Mouse (Mus musculus): ENCODE results near the gene Cptp. TPM values are rescaled to one million over a fixed set of nuclear protein-coding genes. Genes with fewer than 3 reads are reported as not detected.

The Cptp gene
- total RNA-seq, 2 experiments from 2014 or later: 1.5 to 6.4 TPM

- ATAC-seq (replicated peaks; ENCODE audit: low FRiP score, poor library complexity, severe bottlenecking): no peak
Measured at GRCm38 (mm10) chr4:155821025-155821424, 48.2 kb downstream of the Cptp start.

- no peak for ATAC-seq (replicated peaks; ENCODE audit: low FRiP score, poor library complexity, severe bottlenecking)
Measured at GRCm38 (mm10) chr4:155817533-155817932, 51.7 kb downstream of the Cptp start.

Other genes starting within 250 kb of the Cptp start
- gene Cdk11b, start 244.6 kb downstream of the Cptp start, total RNA-seq (2015; ENCODE audit: low replicate concordance): 23.0 and 24.8 TPM in 2 replicates
- 20.7 and 51.7 TPM in 2 replicates for gene Cdk11b, start 244.6 kb downstream of the Cptp start, total RNA-seq (2017; ENCODE audit: low replicate concordance)
- gene Gm10563, start 224.0 kb downstream of the Cptp start, total RNA-seq (2015; ENCODE audit: low replicate concordance): not detected in 2 replicates
- gene Gm10563, start 224.0 kb downstream of the Cptp start, total RNA-seq (2017; ENCODE audit: low replicate concordance): not detected in 2 replicates
- gene Mmp23, start 216.1 kb downstream of the Cptp start, total RNA-seq (2015; ENCODE audit: low replicate concordance): 1.9 TPM in 1 of 2 replicates, not detected in the other
- gene Mmp23, start 216.1 kb downstream of the Cptp start, total RNA-seq (2017; ENCODE audit: low replicate concordance): not detected in 2 replicates
- 0.77 and 0.84 TPM in 2 replicates for gene Mib2, start 200.2 kb downstream of the Cptp start, total RNA-seq (2015; ENCODE audit: low replicate concordance)
- 2.1 and 3.2 TPM in 2 replicates for gene Mib2, start 200.2 kb downstream of the Cptp start, total RNA-seq (2017; ENCODE audit: low replicate concordance)
- not detected in 2 replicates for gene Fndc10, start 175.1 kb downstream of the Cptp start, total RNA-seq (2015; ENCODE audit: low replicate concordance)
- gene Fndc10, start 175.1 kb downstream of the Cptp start, total RNA-seq (2017; ENCODE audit: low replicate concordance): 0.09 TPM in 1 of 2 replicates, not detected in the other
- 35.9 and 37.1 TPM in 2 replicates for gene Ssu72, start 164.6 kb downstream of the Cptp start, total RNA-seq (2015; ENCODE audit: low replicate concordance)
- gene Ssu72, start 164.6 kb downstream of the Cptp start, total RNA-seq (2017; ENCODE audit: low replicate concordance): 28.3 and 43.4 TPM in 2 replicates
- gene Tmem240, start 134.6 kb downstream of the Cptp start, total RNA-seq (2015; ENCODE audit: low replicate concordance): 0.19 TPM in 1 of 2 replicates, not detected in the other
- not detected in 2 replicates for gene Tmem240, start 134.6 kb downstream of the Cptp start, total RNA-seq (2017; ENCODE audit: low replicate concordance)
- gene Atad3a, start 108.3 kb downstream of the Cptp start, total RNA-seq (2015; ENCODE audit: low replicate concordance): 4.6 and 14.0 TPM in 2 replicates
- gene Atad3a, start 108.3 kb downstream of the Cptp start, total RNA-seq (2017; ENCODE audit: low replicate concordance): 11.9 and 17.4 TPM in 2 replicates
- gene Vwa1, start 94.7 kb downstream of the Cptp start, total RNA-seq (2015; ENCODE audit: low replicate concordance): not detected in 2 replicates
- not detected in 2 replicates for gene Vwa1, start 94.7 kb downstream of the Cptp start, total RNA-seq (2017; ENCODE audit: low replicate concordance)
- 1.3 TPM in 1 of 2 replicates, not detected in the other for gene Tmem88b, start 83.6 kb downstream of the Cptp start, total RNA-seq (2015; ENCODE audit: low replicate concordance)
- 0.42 and 1.3 TPM in 2 replicates for gene Tmem88b, start 83.6 kb downstream of the Cptp start, total RNA-seq (2017; ENCODE audit: low replicate concordance)
- gene Ankrd65, start 79.0 kb downstream of the Cptp start, total RNA-seq (2015; ENCODE audit: low replicate concordance): 2.5 TPM in 1 of 2 replicates, not detected in the other
- 1.7 and 4.3 TPM in 2 replicates for gene Ankrd65, start 79.0 kb downstream of the Cptp start, total RNA-seq (2017; ENCODE audit: low replicate concordance)
- 33.0 and 33.8 TPM in 2 replicates for gene Mrpl20, start 66.6 kb downstream of the Cptp start, total RNA-seq (2015; ENCODE audit: low replicate concordance)
- 18.9 and 45.0 TPM in 2 replicates for gene Mrpl20, start 66.6 kb downstream of the Cptp start, total RNA-seq (2017; ENCODE audit: low replicate concordance)
- 117 and 136 TPM in 2 replicates for gene Ccnl2, start 57.0 kb downstream of the Cptp start, total RNA-seq (2015; ENCODE audit: low replicate concordance)
- 187 and 202 TPM in 2 replicates for gene Ccnl2, start 57.0 kb downstream of the Cptp start, total RNA-seq (2017; ENCODE audit: low replicate concordance)
- gene Aurkaip1, start 38.2 kb downstream of the Cptp start, total RNA-seq (2015; ENCODE audit: low replicate concordance): 25.0 and 35.9 TPM in 2 replicates
- gene Aurkaip1, start 38.2 kb downstream of the Cptp start, total RNA-seq (2017; ENCODE audit: low replicate concordance): 48.7 and 56.0 TPM in 2 replicates
- 2.1 TPM in 1 of 2 replicates, not detected in the other for gene Mxra8, start 29.8 kb downstream of the Cptp start, total RNA-seq (2015; ENCODE audit: low replicate concordance)
- gene Mxra8, start 29.8 kb downstream of the Cptp start, total RNA-seq (2017; ENCODE audit: low replicate concordance): not detected in 2 replicates
- 3.7 and 6.7 TPM in 2 replicates for gene Dvl1, start 22.0 kb downstream of the Cptp start, total RNA-seq (2015; ENCODE audit: low replicate concordance)
- 4.8 and 6.3 TPM in 2 replicates for gene Dvl1, start 22.0 kb downstream of the Cptp start, total RNA-seq (2017; ENCODE audit: low replicate concordance)
- gene Tas1r3, start 6.1 kb downstream of the Cptp start, total RNA-seq (2015; ENCODE audit: low replicate concordance): not detected in 2 replicates
- gene Tas1r3, start 6.1 kb downstream of the Cptp start, total RNA-seq (2017; ENCODE audit: low replicate concordance): 0.14 and 0.85 TPM in 2 replicates
- 5.6 and 10.0 TPM in 2 replicates for gene Ints11, start 106 bp upstream of the Cptp start, total RNA-seq (2015; ENCODE audit: low replicate concordance)
- gene Ints11, start 106 bp upstream of the Cptp start, total RNA-seq (2017; ENCODE audit: low replicate concordance): 7.8 and 8.5 TPM in 2 replicates
- gene Pusl1, start 22.3 kb upstream of the Cptp start, total RNA-seq (2015; ENCODE audit: low replicate concordance): 2.3 and 5.9 TPM in 2 replicates
- 2.2 and 5.3 TPM in 2 replicates for gene Pusl1, start 22.3 kb upstream of the Cptp start, total RNA-seq (2017; ENCODE audit: low replicate concordance)
- gene Acap3, start 22.4 kb upstream of the Cptp start, total RNA-seq (2015; ENCODE audit: low replicate concordance): 5.6 and 10.0 TPM in 2 replicates
- 4.3 and 23.7 TPM in 2 replicates for gene Acap3, start 22.4 kb upstream of the Cptp start, total RNA-seq (2017; ENCODE audit: low replicate concordance)
- 9.4 and 19.4 TPM in 2 replicates for gene Ube2j2, start 74.4 kb upstream of the Cptp start, total RNA-seq (2015; ENCODE audit: low replicate concordance)
- gene Ube2j2, start 74.4 kb upstream of the Cptp start, total RNA-seq (2017; ENCODE audit: low replicate concordance): 25.6 and 41.3 TPM in 2 replicates
- gene C1qtnf12, start 92.9 kb upstream of the Cptp start, total RNA-seq (2015; ENCODE audit: low replicate concordance): 99.9 and 100 TPM in 2 replicates
- gene C1qtnf12, start 92.9 kb upstream of the Cptp start, total RNA-seq (2017; ENCODE audit: low replicate concordance): 21.5 and 35.8 TPM in 2 replicates
- 1.0 and 4.4 TPM in 2 replicates for gene B3galt6, start 123.2 kb upstream of the Cptp start, total RNA-seq (2015; ENCODE audit: low replicate concordance)
- 1.2 and 1.4 TPM in 2 replicates for gene B3galt6, start 123.2 kb upstream of the Cptp start, total RNA-seq (2017; ENCODE audit: low replicate concordance)
- gene Sdf4, start 123.4 kb upstream of the Cptp start, total RNA-seq (2015; ENCODE audit: low replicate concordance): 11.1 and 16.7 TPM in 2 replicates
- 101 and 127 TPM in 2 replicates for gene Sdf4, start 123.4 kb upstream of the Cptp start, total RNA-seq (2017; ENCODE audit: low replicate concordance)
- 5.2 TPM in 1 of 2 replicates, not detected in the other for gene Tnfrsf4, start 144.4 kb upstream of the Cptp start, total RNA-seq (2015; ENCODE audit: low replicate concordance)
- 5.5 TPM in 1 of 2 replicates, not detected in the other for gene Tnfrsf4, start 144.4 kb upstream of the Cptp start, total RNA-seq (2017; ENCODE audit: low replicate concordance)
- 16.5 TPM in 1 of 2 replicates, not detected in the other for gene Tnfrsf18, start 156.7 kb upstream of the Cptp start, total RNA-seq (2015; ENCODE audit: low replicate concordance)
- 2.3 and 2.9 TPM in 2 replicates for gene Tnfrsf18, start 156.7 kb upstream of the Cptp start, total RNA-seq (2017; ENCODE audit: low replicate concordance)
- not detected in 2 replicates for gene Ttll10, start 190.0 kb upstream of the Cptp start, total RNA-seq (2015; ENCODE audit: low replicate concordance)
- gene Ttll10, start 190.0 kb upstream of the Cptp start, total RNA-seq (2017; ENCODE audit: low replicate concordance): not detected in 2 replicates
- gene 9430015G10Rik, start 240.5 kb upstream of the Cptp start, total RNA-seq (2015; ENCODE audit: low replicate concordance): 5.2 and 7.7 TPM in 2 replicates
- gene 9430015G10Rik, start 240.5 kb upstream of the Cptp start, total RNA-seq (2017; ENCODE audit: low replicate concordance): 11.6 and 16.0 TPM in 2 replicates